Mouse (Mus musculus) midbrain, postnatal 0 days (tissue): Measurements from ENCODE around the gene Trappc10. TPM values are rescaled to one million over a fixed set of nuclear protein-coding genes. Genes with fewer than 3 reads are reported as not detected.

Experiments
- ATAC-seq: fragments of 200-750 bp; cut with Nextera tagmentation; 2 replicates; pipeline ENCODE4 v1.8.0; 2017; ENCODE audit warnings: moderate number of reproducible peaks, mild to moderate bottlenecking, moderate TSS enrichment, moderate library complexity; ENCODE audit not compliant: low FRiP score
- DNase-seq: peaks from one replicate; pipeline ENCODE4 v3.0.0-alpha.2; 2015; ENCODE audit warnings: low spot score
- H3K27ac ChIP-seq: fragments of 300-500 bp; sonication (generic); 2 replicates; pipeline ENCODE4 v1.5.1; 2014; ENCODE audit warnings: low read depth, mild to moderate bottlenecking, low read length, mixed read lengths
- H3K27me3 ChIP-seq: fragments of 300-500 bp; sonication (generic); 2 replicates; pipeline ENCODE4 v1.6.1; 2014; ENCODE audit warnings: low read length, control low read depth, mixed read lengths; ENCODE audit not compliant: insufficient read depth
- H3K36me3 ChIP-seq: fragments of 300-500 bp; sonication (generic); 2 replicates; pipeline ENCODE4 v1.6.1; 2014; ENCODE audit warnings: low read length, control low read depth, mixed read lengths; ENCODE audit not compliant: insufficient read depth
- H3K4me1 ChIP-seq: fragments of 300-500 bp; sonication (generic); 2 replicates; pipeline ENCODE4 v1.6.1; 2014; ENCODE audit warnings: mild to moderate bottlenecking, control low read depth, antibody characterized with exemption, low read length, mixed read lengths; ENCODE audit not compliant: insufficient read depth
- H3K4me2 ChIP-seq: fragments of 300-500 bp; sonication (generic); 2 replicates; pipeline ENCODE4 v1.6.1; 2014; ENCODE audit warnings: low read depth, mild to moderate bottlenecking, low read length, mixed read lengths; ENCODE audit not compliant: poor library complexity, severe bottlenecking
- H3K4me3 ChIP-seq: fragments of 300-500 bp; sonication (generic); 2 replicates; pipeline ENCODE4 v1.5.1; 2014; ENCODE audit warnings: low read depth, mild to moderate bottlenecking, low read length, moderate library complexity
- H3K9ac ChIP-seq: fragments of 300-500 bp; sonication (generic); replicated peaks from 2 replicates; pipeline ENCODE4 v1.6.1; 2014; ENCODE audit warnings: mild to moderate bottlenecking, low read length, moderate library complexity, mixed read lengths; ENCODE audit not compliant: poor library complexity, severe bottlenecking
- H3K9me3 ChIP-seq: fragments of 300-500 bp; sonication (generic); 2 replicates; pipeline ENCODE4 v1.6.1; 2016; ENCODE audit warnings: low read length, control low read depth
- CTCF ChIP-seq: IDR thresholded peaks from 2 replicates; pipeline ENCODE4 v1.5.1; 2016; ENCODE audit warnings: antibody characterized with exemption, mild to moderate bottlenecking
- WGBS: fragments of 180-500 bp; shearing (Covaris S2); extraction: QIAGEN DNeasy Blood & Tissue Kit; methylation state at CpG from one replicate; pipeline ENCODE4 v1.1.7; 2014; 5-methylcytosine and 5-hydroxymethylcytosine counted together
- polyA plus RNA-seq: library from polyadenylated mRNA; unstranded; fragments of >200 nt; fragmentation: Nextera tagmentation; extraction: Ambion mirVana; gene quantifications from 2 replicates; pipeline ENCODE4 v1.2.1, GENCODE M21; 2015
- total RNA-seq: library from RNA; depleted of rRNA; stranded (reverse); fragments of >200 nt; gene quantifications from 2 replicates; pipeline ENCODE4 v1.2.3, GENCODE M21; 2014; rRNA removed

The Trappc10 gene
- total and polyA plus RNA-seq, 2 experiments from 2014 or later, result 42.2 to 102 TPM

DNA sequence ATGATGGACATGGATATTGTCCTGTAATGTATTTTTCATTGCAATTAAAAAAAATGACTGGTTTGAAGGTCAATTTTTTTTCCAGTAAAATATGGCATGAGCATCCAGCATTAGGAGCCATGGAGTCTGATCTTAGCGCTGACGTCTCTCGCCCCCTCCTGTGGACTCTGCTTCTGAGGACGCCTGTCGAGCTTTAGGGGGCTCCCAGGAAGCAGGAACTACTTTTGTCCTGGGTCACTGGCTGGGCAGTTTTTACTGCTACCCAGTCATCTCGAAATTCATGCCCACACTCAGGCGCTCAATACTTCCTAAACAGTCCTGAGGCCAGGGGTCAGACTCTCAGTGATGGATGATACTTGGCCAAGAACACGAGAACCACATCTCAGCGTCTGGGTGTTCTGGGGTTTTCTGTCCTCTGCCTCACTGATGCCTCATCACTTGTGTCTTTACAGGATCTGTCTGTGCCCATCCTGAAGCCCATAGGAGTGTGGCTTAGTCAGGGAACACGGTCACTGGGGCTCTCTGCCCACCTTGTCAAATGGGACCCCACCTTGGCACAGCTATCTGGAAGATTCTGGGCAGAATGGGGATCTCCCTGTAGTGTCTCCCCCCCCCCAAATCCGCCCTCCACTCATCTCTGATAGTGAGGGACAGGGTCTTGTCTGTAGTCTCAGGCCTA lies 104.7 kb downstream of the Trappc10 start:
- DNase-seq (no peak), ATAC-seq (no peak)
- Histone ChIP-seq H3K9me3 (no peaks in the 10 kb centered on the region), H3K9ac (no peak overlapping the region), H3K4me3 (no peak overlapping the region), H3K27me3 (no peaks in the 10 kb centered on the region), H3K36me3 (no peaks in the 10 kb centered on the region), H3K4me2 (no peak overlapping the region), H3K4me1 (no peaks in the 10 kb centered on the region), H3K27ac (no peak overlapping the region)
- 79% methylated on average over 11 of the region's 11 CpGs for WGBS
- TF ChIP-seq CTCF, result no peak

DNA sequence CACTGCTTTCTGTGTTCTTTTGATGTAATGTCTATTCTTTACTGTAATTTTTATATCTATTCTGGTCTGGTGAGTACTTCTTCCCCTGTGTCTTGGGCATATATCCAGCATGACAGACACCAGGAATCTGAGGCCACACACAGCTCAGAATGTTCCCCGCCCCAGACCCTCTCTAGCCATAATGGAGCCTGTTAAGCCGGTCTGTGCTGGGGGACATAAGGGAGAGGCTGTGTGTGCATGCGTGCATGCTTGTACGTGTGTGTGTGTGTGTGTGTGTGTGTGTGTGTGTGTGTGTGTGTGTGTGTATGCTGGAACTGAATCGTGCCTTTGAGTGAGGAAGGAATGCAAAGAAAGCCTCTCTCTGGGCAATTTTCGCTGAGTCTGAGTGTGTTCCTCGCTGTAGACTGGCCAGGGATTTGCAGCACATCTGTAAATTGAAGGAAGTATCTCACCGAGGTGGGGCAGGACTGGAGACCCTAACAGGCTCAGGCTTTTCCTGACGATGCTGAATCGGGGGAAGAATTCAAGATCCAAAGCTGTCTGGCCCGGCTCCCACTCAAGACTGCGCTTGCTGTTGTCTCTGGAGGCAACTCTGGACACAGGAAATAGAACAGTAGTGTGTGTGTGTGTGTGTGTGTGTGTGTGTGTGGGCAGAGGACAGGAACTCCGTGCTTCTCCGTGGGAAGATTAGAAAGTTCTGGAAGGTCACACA lies 105.5 kb downstream of the Trappc10 start:
- Histone ChIP-seq H3K27ac (no peak overlapping the region), H3K4me1 (no peaks in the 10 kb centered on the region), H3K27me3 (no peaks in the 10 kb centered on the region), H3K9me3 (no peaks in the 10 kb centered on the region), H3K4me2 (no peak overlapping the region), H3K36me3 (no peaks in the 10 kb centered on the region), H3K9ac (no peak overlapping the region), H3K4me3 (no peak overlapping the region)
- DNase-seq (peak; percentile 37), ATAC-seq (peak; percentile 61; the same call in 1 of the 2 replicates)
- WGBS, result 49% methylated on average over 14 of the region's 14 CpGs
- no peak for TF ChIP-seq CTCF

DNA sequence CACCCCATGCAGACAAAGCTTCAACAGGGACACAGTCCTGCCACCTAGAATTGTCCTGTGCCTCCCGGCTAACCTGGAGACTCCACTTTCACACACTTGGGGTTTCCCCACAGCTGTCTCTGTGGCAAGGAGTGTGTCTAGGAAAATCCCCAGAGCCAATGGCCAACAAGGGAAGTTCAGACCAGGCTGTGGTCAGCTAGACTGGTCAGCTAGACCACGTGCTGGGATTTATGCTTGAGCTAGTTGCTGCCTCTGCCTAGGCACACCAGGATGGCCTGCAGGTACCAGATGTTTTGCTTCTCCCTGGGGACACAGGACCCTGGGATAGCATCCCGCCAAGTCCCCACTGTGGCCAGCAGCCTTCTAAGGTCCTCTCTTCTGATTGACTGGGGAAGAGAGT lies 107.2 kb downstream of the Trappc10 start:
- H3K4me3 ChIP-seq, result no peak overlapping the region
- no peak overlapping the region for H3K9ac ChIP-seq
- 89% methylated on average over 3 of the region's 3 CpGs for WGBS
- DNase-seq (no peak), ATAC-seq (no peak)
- no peak overlapping the region for H3K4me2 ChIP-seq
- no peak overlapping the region for H3K27ac ChIP-seq
- H3K27me3 ChIP-seq, result no peaks in the 10 kb centered on the region
- no peaks in the 10 kb centered on the region for H3K9me3 ChIP-seq
- H3K4me1 ChIP-seq, result no peaks in the 10 kb centered on the region
- H3K36me3 ChIP-seq, result no peaks in the 10 kb centered on the region
- no peak for TF ChIP-seq CTCF

Other genes starting within 250 kb of the Trappc10 start
- gene Pfkl, start 234.6 kb downstream of the Trappc10 start, total RNA-seq, result 165 and 166 TPM in 2 replicates
- 98.5 and 104 TPM in 2 replicates for gene Pfkl, start 234.6 kb downstream of the Trappc10 start, polyA plus RNA-seq
- gene Dnmt3l, start 202.7 kb downstream of the Trappc10 start, total RNA-seq, result not detected in 2 replicates
- not detected in 2 replicates for gene Dnmt3l, start 202.7 kb downstream of the Trappc10 start, polyA plus RNA-seq
- gene Aire, start 201.0 kb downstream of the Trappc10 start, total RNA-seq, result 0.16 and 0.33 TPM in 2 replicates
- 0.20 and 0.31 TPM in 2 replicates for gene Aire, start 201.0 kb downstream of the Trappc10 start, polyA plus RNA-seq
- gene Icosl, start 175.3 kb downstream of the Trappc10 start, total RNA-seq, result 1.7 and 1.8 TPM in 2 replicates
- gene Icosl, start 175.3 kb downstream of the Trappc10 start, polyA plus RNA-seq, result 0.76 and 0.85 TPM in 2 replicates
- 80.0 and 119 TPM in 2 replicates for gene D10Jhu81e, start 74.9 kb downstream of the Trappc10 start, total RNA-seq
- gene D10Jhu81e, start 74.9 kb downstream of the Trappc10 start, polyA plus RNA-seq, result 24.1 and 26.7 TPM in 2 replicates
- gene Pwp2, start 59.5 kb downstream of the Trappc10 start, total RNA-seq, result 21.9 and 24.5 TPM in 2 replicates
- 13.4 and 14.2 TPM in 2 replicates for gene Pwp2, start 59.5 kb downstream of the Trappc10 start, polyA plus RNA-seq
- gene Agpat3, start 107.8 kb upstream of the Trappc10 start, total RNA-seq, result 106 and 137 TPM in 2 replicates
- 91.7 and 96.8 TPM in 2 replicates for gene Agpat3, start 107.8 kb upstream of the Trappc10 start, polyA plus RNA-seq
- gene Rrp1, start 168.4 kb upstream of the Trappc10 start, total RNA-seq, result 219 and 237 TPM in 2 replicates
- 439 and 462 TPM in 2 replicates for gene Rrp1, start 168.4 kb upstream of the Trappc10 start, polyA plus RNA-seq
- gene Cstb, start 181.0 kb upstream of the Trappc10 start, total RNA-seq, result 89.2 and 104 TPM in 2 replicates
- 126 and 131 TPM in 2 replicates for gene Cstb, start 181.0 kb upstream of the Trappc10 start, polyA plus RNA-seq
- gene Pdxk, start 220.3 kb upstream of the Trappc10 start, total RNA-seq, result 73.9 and 74.7 TPM in 2 replicates
- 52.6 and 59.3 TPM in 2 replicates for gene Pdxk, start 220.3 kb upstream of the Trappc10 start, polyA plus RNA-seq